Mouse (Mus musculus): Measurements from ENCODE around the gene Elmod3.
"Not testable (repeated sequence)": the region's sequence is repeated elsewhere in the genome, so short reads cannot be mapped to it uniquely, and the experiment has no call there.

Gene Elmod3

DNA sequence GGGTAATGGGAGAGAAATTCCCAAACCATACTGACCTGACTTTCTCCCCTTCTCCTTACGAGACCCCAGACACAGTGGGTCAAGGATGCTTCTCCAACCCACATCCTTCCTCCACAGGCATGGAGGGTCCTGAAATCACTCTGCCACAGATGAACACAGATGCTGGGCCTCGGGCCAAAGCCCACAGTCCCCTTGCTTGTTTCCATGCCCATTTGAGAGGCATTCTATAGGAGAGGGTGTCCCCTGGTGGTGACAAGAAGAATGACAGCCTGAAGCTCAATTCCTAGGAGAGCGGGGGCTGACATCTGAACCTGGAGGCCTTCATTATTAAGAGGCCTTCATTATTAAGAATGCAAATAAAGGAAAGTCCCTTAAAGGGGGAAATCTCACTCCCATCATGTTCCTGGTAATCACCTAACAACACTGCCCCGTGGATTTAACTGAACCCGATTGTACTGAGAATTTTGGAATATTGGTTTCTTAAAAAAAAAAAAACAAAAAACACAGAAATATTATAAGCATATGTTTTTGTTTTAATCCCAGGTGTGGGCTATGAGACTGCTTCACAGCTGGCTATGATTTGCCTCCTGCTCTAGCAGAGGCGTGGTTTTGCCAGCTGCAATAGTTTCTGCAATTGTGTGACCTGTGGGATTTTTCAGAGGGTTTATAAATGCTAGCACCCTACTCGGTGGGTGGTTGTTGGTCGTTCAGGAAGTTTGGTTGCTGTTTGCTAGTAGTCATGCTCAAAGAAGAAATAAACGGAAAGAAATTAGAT, 64.0 kb downstream of the Elmod3 start:
- DNase-seq (ENCODE audit: low spot score): peak; percentile 44

DNA sequence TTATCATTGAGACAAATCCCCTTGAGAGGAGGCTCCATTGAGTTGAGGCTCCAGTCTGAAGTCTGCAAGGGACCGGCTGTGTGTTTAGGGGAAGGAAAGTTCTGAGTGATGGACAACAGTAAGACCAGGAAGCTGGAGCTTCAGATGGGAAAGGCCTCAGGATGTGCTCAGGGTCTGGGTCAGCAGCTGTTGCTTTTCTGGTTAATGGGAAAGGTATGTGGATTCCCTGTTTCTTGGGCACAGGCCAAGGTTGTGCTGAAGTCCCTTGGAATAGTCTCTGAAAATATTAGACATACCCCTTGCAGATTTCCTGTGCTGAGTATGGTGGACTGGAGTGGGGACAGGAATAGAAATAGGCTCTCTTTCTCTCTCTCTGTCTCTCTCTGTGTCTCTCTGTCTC, 64.7 kb downstream of the Elmod3 start:
- DNase-seq (ENCODE audit: low spot score): not testable (repeated sequence)

DNA sequence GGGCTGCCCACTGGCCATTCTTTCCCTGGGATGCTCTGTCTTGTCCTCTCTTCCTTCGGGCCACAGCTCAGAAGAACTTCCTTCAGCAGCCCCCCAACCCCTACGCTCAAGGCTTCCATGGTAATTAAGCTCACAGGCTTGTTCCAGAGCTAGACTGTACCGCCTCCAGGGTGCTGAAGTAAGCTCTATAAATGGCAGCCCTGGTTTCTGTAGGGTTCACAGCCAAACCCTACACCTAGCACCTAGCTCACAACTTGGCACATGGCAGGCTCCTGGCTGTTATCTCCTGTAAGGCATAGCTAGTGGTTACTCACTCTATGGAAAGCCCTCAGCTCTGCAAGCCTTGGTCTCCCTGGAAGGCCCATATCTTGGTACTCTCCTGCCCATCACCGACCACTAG, 65.6 kb downstream of the Elmod3 start:
- no peak for DNase-seq (ENCODE audit: low spot score)

DNA sequence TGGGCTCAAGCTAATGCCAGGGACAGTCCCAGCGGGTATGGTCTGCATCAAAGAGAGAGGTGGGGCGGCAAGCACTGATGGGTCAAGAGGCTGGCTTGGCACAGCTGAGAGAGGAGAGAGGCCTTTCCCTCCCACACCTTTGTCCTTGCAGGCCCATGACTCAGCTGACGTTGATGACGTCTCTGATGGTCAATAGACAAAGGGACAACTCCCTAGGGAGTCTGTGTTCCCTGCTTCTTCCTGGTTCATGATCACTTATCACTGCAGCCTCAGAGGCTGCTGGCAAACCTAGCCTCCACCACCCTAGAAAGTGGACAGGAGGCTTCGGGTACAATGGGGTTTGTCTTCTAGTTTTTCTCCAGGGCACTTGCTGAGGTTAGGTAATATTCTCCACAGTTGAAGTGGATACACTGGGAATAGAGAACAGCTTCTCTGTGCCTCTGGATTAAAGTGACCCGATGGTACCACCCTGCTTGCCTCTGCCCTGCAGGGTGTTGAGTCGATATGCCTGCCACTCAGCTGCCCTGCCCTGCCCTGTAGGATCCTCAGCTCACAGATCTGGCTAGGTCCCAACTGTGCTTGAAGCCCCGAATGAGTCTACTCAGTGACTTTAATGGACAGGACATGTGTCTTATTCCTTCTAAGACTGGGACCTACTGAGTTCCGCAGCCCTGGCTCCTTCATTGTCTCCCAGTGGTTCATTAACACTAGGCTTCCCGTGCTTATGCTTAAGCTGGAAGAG, 69.6 kb downstream of the Elmod3 start:
- peak; percentile 81 for DNase-seq (ENCODE audit: low spot score)

DNA sequence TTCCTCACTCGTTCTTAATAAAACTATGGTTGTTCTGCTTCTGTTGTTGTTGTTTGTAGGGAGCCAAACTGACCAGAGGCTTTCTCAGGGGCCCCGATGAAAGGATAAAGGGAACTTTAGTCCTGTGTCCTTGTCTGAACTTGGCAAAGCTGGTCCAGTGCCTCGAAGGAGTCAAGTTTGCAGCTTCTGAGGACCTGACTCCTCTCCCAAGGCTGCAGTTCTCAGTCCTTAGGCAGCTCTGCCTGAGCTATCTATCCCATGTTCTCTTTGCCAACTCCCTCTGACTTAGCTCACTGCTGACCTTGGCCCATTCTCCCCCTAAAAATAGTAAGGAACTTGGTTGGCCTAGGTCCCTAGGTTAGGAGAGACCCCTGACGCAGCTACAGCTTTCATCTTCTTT, 71.1 kb downstream of the Elmod3 start:
- DNase-seq (ENCODE audit: low spot score): peak; percentile 65

DNA sequence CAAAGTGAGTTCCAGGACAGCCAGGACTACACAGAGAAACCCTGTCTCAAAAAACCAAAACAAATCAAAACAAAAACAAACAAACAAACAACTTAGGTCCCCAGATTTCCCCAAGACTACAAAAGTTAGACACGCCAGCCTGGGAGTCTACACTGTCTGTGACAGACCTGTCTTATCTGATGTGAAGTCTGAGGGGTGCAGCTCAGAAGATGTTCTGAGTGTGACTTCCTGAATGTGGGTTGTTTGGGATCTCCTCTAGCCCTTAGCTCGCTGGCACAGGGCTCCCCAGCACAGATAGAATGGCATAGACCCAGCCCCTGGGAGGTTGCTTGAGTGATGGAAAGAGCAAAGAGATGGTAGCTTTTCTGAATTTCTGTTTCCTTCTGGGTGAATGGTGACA, 74.1 kb downstream of the Elmod3 start:
- no peak for DNase-seq (ENCODE audit: low spot score)

DNA sequence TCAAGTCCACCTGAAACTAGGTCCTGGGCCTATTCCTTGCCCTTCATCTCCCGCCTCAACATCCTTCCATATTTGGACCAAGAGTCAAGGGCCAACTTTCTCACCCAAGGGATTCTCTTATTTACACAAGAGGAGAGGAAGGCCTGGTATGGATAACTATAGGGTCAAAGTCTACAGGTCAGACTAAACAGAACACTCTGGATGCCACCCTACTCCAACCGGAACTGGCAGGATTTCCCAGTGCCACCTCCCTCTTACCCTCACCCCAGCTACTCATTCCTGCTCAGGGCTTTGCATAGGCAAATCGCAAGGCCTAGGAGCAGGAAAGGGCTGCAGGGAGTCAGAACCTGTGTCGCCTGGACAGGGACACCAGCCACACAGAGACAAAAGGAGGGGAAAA, 75.0 kb downstream of the Elmod3 start:
- DNase-seq (ENCODE audit: low spot score): no peak

DNA sequence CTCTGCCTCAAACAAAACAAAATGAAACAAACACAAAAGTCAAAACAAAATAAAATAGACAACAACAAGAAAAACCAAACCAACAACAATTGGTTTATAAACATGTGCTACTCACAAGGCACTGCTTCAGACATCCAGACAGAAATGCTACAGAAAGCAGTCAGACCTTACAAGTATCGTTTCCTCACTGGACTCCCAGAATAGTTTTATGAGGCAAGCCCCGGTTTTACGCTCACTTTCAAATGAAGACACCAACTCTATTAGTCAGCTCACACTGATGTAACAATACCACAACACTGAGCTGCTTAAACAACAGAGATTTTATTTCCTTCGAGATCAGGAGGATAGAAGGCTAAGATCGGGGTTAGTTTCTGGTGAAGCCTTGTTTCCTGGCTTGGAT, 75.9 kb downstream of the Elmod3 start:
- no peak for DNase-seq (ENCODE audit: low spot score)

DNA sequence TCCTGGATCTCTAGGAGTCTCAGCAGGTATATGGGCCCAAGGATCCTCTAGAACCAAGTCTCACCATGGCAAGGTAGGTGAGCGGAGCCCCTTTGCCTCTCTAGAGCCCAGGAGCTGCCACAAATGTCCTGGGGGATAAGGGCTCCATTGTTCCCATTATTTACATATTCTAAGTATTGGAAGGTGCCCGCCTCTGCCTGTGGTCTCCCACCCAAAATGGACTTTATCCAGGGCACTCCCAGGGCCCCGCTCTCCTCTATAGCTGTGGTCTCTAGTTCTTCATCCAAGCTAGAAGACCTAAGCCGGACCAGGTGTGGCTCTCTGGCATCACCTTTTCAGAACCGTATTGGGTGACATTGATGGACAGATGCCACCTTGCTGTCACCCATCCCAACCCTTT, 76.6 kb downstream of the Elmod3 start, which contains the start of gene Sh2d6:
Gene Sh2d6, minus strand, starts transcription at position 101 of the 400 bp plus-strand sequence.
- DNase-seq (ENCODE audit: low spot score): no peak

DNA sequence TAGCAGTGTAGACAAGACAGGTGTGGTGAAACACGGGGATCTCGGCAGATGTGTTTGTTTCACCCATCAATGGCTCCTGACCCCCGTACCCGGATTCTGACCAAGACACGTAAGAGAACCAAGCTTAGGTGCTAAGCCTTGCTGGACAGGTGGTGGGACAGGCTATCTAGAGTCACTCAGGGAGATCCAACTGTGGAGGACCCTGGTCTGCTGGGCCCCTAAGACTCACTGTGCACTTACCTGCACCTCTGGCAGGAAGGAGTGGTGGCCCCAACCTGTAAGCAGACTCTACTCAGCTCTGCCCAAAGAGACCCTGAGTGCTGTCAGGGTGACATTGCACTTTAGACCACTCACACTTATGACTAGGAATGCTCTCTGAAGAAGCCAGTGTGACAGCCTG, 77.3 kb downstream of the Elmod3 start:
- no peak for DNase-seq (ENCODE audit: low spot score)

DNA sequence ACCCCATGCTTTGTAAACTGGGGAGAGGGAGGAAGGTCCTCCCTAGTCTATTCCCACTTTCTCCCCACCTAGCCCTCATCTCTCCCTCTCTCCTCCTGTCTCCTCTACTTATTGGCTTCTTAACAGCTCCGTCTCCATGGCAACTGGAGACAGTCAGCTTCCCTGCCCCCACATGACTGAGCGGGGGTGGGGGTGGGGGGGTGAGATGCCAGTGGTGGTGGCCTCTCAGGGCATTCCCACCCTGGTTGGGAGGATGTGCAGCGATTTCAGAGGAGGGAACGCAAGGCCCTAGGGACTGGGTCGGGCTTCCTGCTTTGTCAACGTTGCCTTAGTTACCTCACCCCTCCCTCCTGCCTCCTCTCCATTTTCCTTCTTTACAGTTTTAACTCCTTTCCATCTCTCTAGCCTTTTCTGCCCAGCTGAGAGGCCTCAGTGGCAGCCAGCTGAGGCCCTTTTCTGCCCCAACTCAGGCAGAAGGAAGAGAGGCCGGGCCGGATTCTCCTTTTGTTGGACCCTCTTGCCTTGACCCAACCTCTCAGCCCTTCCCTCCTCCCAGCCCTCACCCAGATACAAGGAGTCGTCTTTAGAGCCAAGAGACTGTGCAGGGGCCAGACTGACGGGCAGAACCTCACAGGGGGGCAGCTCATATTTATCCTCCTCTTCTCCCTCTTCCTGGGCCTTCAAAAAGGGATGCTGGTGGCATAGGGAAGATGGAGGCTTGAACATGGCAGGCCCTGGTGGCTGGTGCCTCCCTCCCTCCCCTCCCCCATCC, 78.1 kb downstream of the Elmod3 start:
- DNase-seq (ENCODE audit: low spot score): no peak

DNA sequence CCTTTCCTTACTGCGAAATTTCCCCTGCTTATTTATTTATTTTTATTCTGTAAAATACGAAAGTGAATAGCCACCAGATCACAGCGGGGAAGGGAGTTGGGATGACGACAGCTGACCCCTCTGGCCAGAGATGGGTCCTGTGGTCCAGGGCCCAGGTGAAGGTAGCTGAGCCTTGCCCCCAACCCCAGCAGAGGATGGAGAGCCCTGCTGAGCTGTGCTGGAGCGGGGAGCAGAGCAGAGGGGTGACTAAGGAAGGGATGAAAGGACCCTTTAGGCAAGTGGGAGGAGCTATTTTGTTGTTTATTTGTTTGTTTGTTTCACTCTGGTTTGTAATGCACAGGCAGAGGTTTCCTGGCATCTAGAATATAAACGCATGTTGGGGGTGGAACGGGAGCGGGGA, 78.9 kb downstream of the Elmod3 start:
- DNase-seq (ENCODE audit: low spot score): no peak

DNA sequence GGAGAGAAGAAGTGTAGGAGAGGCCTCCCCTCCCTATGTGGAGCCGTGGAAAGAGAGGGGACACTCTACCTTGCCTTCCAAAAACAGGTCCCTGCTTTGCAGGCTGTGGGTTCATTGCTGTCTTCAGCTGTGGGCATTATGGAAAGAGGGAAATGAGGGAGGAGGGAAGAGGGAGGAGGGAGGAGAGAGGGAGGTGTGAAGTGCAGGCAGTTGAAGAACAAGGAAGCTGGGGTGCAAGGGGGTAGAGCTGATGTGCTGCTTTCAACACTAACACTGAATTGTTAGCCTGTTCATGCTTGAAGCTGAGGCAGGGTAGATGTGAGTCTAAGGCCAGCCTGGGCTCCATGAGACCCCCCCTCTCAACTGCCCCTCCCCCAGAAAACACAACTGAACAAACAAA, 79.4 kb downstream of the Elmod3 start:
- DNase-seq (ENCODE audit: low spot score): no peak

Measured in testis, postnatal 14 days (tissue).